Mouse (Mus musculus) spleen, embryonic (tissue): ENCODE results near the gene Gm10642.

ENCODE experiments used
- CTCF ChIA-PET: fragments of 350-600 bp; sonication (Branson Sonifier 250); formaldehyde crosslinking; loops from one replicate; lab custom pipeline; 2022; lab: Charles Lee

Gm10642 gene

DNA sequence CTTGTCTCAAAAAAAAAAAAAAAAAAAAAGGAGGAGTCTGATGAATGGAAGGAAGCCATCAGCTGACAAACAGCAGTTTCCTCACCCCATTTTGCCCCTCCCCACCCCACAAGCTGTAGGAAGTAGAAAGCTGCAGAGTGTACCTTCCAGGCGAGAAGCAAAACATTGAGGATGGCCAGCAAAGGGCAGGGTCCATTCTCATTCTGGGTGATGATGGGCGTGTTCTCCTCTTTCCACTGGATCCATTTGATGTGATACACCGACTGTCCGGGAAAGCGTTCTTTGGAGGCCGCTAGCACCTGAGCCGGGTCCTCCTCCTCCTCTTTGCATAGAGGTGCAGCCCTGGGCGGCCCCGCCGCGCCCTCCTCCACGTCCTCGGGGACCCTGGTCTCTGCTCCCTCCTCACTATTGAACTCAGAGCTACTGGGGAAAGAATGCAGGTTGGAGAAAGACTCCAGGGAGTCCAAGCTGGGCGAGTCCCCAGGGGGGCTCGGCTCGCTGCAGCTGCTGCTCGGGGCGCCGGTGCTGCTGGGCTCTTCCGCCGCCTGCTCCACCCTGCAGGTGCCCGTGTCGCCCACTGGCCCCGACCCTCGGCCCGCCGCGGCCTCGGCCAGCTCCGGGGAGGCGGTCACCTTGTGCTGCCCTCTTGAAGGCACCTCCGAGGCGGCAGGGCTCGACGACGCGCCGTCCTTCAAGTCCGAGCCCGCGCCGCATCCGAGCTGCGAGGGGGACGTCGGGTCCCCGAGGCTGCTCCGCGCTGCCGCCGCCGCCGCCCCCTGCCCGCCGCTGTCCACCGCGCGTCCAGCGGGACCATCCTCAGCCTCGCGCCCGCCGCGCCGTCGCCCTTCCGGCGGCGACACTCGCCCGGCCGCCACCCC lies at the start of gene Gm10642:
Gm10642 (plus strand) TSS at position 122 of the 878 bp plus-strand sequence.
- CTCF ChIA-PET: interaction anchor here (0.6 to 0.7 kb wide), 3 partner anchors 105 to 471 kb away, joined by 3 to 8 read pairs (median 3); no protein-coding TSS in a partner anchor

DNA sequence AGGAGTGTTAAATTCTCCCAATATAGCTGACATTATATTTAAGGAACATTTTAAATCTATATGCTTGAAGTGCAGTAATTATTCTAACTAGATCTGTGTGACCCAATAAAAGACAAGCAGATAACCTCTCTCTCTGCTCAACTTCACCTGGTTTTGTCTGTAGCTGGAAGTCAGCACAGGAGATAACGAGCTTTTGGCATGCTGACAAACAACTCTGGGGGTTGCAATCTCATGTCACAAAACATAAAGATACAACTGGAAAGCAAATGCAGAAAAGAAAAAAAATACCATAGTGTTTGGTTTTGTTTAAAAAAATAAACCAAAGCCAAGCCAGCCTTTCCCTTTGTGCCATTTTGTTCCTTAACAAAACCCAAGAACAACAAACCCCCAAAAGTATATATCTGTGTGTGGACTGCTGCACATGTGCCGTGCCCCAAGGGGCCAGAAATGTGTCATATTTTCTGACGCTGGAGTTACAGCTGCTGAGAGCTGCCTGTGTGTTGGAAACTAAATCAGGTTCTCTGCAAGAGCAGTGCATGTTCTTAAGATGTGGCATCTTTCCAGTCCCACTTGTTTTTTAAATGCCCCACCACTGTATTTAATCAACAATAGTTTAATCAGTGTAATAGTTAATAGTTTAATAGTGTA lies 44.9 kb upstream of the Gm10642 start:
- CTCF ChIA-PET: no interaction called here

DNA sequence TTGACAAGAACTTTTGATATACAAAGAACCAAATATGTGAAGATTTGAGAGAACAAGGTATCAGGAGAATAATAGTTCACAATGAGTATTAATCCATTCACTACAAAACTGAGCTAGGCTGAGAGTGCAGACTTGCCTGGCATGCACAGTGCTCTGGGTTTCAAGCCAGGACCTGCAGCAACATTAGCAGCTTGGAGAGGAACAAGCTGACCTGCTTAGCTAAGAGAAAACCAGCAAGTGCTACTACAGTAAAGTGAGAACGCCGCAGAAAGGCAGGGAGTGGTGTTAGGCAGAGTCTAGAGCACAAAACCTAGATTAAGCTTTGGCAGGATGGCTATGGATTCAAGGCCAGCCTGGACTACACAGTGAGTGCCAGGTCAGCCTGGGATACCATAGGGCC lies 26.3 kb upstream of the Gm10642 start:
- CTCF ChIA-PET: no interaction called here

DNA sequence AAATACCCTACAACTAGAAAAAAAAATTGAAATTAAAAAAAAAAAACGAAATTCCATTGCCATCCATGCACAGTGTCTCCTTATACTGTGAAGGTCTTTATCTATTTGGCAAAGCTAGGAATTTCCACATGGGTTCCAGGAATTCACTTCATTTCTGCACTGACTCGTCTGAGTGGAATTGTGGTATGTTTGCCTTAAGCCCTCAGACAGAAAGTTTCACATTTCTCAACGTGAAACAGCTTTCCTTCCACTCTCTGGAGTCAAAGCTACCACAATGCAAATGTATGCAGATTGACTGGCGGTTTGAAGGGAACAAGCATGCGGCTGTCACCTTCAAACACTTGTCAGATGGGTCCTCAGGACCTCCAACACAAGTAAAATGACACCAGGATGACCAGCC lies 24.4 kb upstream of the Gm10642 start:
- CTCF ChIA-PET: interaction anchor here (0.8 kb wide), 1 partner anchor 130 kb away, joined by 5 read pairs; no protein-coding TSS in a partner anchor

DNA sequence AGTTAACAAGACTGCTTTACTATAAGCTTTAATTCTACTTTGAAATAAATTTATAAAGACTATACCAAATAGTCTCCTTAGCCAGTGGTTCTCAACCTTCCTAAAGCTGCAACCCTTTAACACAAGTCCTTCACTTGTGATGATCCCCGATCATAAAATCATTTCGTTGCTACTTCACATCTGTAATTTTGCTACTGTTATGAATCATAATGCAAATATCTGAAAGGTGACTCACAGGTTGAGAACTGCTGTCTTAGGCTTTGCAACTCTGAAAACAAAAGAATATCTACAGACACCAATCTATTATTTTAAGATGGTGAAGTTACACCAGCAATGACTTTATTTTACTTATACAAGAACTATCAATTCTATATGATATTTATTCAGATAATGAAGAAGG lies 19.3 kb upstream of the Gm10642 start:
- CTCF ChIA-PET: no interaction called here

DNA sequence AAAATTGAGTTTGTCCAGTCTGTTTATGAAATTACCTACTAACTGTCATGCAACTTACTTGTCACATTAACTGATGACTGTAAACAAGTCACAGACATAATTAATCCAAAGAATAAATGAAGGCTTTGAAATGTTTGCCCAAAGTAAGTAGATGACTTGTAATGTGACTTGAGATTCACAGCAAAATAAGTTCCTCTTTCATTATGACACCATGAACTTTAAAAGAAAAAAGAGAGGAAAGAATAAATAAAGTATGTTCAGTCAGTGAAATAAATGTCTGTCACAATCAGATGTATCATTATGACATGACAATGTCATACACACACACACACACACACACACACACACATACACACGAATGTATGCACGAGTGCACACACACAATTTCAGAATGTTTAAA lies 5.8 kb upstream of the Gm10642 start:
- CTCF ChIA-PET: no interaction called here

DNA sequence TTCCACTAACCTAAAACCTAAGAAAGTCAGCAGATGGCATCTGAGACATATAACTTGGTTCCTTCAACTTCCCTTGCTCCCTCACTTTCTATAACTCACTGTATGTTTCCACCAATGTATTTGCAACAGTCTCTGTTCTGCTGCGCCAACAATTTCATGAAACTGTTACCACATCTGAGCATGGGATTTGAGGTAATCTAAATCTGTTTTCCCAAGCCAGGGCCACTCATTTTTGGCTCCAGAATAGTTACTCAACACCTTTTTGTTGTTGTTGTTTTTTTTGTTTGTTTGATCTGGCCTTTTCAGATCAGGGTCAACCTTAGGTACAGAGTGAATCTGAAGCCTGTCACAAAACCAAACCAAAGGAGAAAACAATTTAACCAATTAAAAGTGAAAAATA lies 5.1 kb upstream of the Gm10642 start:
- CTCF ChIA-PET: no interaction called here

DNA sequence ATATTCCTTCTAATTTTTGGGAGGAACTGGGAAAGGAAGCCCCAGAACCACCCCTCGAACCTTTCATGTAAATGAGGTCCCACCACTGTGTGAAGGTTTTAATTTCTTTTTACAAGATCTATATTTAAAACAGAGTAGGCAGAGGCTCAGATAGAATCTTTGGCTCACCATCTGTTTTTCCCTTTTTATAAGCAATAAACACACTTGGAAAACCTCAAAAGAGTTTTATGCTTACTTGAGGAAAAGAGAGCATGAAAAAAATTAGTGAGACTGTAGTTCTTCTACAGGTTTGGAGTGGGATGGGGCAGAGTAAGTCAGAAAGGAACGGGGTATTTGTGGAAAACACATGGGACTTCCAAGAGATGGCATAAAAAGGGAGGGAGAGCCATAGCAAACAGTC lies 3.8 kb upstream of the Gm10642 start:
- CTCF ChIA-PET: no interaction called here

DNA sequence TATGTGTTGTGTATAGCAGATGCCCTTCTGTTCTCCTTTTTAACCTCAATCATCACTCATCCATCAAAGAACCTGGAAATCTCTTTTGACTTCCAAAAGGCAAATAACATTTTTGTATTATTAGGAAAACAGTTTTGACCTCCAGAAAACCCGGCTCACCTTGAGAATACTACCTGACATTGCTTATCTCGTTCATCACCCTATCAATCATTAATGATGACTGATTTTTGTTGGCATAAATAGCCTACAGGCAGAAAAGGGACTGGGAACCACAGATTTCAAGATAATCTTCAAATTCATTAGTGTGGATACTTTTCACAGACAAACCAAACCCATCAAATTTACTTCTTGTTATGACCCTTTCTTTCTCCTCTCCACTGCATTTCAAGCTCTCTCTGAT lies 2.2 kb upstream of the Gm10642 start:
- CTCF ChIA-PET: interaction anchor here (0.6 kb wide), 1 partner anchor 107 kb away, joined by 6 read pairs; no protein-coding TSS in a partner anchor

DNA sequence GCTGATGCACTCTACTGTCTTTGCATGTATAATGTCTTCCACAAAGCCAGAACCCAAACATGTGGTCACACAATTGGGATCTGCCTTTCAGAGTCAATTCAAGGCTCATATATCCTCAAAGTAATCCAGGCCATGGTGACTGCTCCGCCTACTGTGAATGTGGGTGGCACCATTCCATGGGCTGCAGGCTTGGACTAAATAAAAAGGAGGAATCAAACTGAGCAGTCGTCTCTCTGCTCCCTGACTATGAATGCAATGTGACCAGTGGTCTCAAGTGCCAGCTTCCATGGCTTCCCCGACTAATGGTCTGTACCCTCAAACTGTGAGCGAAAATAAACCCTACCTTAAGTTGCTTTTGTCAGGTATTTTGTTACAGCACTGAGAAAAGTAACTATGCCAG lies 1.6 kb upstream of the Gm10642 start:
- CTCF ChIA-PET: no interaction called here

DNA sequence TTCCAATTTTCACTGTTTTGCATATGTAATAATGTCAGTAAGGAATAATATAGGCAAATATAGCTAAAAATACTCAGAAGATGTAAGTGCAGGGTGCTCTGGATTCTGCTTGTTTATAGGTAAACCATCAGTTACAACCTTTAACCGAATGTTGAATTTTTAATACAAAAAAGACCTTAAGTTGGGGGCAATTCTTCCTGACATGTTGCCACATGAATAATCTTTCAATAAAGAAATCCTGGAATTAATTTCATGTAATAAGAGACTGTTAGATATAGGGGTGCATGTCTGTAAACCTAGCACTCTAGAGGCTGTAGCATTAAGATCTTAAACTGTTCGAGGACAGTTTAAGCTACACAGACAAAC lies 304 bp upstream of the Gm10642 start:
- CTCF ChIA-PET: interaction anchor here (0.6 to 0.7 kb wide), 2 partner anchors 105 to 471 kb away, joined by 3 to 8 read pairs; no protein-coding TSS in a partner anchor

DNA sequence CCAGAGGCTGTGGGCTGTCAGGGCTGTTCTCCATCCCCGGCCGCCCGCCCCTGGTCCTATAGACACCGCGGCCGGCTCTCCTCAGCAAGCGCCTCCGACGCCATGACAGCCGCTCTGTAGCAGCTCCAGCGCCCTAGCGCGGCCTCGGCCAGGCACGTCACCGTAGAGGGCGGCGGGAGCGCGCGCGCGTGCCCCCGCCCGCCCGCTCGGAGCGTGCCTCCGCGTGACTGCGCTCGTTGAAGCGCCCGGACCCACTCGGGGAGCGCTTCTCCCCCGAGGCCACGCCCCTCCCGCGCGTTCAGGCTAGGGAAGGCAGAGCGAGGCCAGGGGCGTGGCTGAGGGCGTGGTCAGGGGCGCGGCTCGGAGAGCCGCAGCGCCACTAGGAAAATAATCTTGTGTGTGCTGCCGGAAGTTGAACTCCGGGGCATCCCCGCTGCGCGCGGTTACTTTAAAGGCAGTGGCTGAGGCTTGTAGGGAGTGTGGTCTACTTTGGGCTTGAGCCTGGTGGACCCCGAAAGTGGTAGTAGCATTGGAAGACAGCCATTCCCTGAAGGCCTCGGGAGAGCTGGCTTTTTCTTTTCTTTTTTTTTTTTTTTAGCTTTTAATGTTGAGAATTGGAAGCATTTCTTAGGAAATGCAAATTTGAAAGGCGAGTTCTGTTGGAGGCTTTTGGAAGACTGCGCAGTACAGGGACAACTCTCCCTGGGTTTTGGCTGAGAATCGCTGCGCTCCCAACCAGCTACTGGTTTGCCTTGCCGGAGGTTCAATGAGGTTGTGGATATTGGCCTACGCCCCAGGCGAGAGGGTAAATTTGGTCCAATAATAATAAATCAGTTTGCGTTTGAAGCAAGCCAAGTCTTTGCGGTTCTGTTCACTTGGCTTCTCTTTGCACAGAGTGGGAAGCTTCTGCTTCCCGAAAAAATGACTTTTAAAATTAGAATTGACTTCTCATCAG lies 1.2 kb downstream of the Gm10642 start, which contains the start of gene Mindy2:
Mindy2 (minus strand) TSS at position 162 of the 955 bp plus-strand sequence.
- CTCF ChIA-PET: interaction anchor here (0.6 kb wide), 1 partner anchor 376 kb away, joined by 3 read pairs; no protein-coding TSS in a partner anchor

DNA sequence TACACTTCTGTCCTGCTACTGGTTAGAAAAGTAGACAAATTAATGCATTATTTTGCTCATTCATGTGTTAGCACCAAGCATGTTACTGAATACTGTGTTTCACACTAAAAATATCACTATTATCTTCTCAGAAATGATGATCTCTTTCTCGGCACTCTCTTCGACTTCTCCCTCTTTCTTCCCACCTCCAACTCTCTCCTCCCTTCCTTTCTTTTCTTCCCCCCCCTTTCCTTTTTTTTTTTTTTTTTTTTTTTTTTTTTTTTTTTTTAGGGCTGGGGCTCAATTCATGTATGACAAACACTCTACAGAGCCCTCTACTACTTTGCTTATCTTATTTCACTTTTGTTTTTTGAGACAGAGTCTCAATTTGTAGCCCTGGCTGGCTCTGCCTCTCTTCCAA lies 2.2 kb downstream of the Gm10642 start:
- CTCF ChIA-PET: no interaction called here

DNA sequence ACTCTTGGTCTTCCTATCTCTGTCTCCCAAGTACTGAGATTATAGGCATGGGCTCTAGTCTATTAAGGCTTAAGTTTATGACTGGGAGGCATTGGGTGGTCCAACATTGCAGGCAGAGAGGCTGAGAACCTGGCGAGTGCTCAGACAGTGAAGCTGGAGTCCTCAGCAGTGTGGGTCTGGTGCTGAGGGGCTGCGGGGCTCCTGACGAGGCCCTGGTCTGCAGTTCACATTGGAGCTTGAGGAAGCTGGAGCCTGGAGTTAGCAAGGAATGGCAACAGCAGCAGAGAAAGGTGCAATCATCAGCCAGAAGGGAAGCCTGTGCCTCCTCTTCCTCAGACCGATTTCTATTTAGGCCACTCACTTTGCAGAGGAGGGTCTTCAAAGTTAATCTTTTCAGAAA lies 8.8 kb downstream of the Gm10642 start:
- CTCF ChIA-PET: no interaction called here

DNA sequence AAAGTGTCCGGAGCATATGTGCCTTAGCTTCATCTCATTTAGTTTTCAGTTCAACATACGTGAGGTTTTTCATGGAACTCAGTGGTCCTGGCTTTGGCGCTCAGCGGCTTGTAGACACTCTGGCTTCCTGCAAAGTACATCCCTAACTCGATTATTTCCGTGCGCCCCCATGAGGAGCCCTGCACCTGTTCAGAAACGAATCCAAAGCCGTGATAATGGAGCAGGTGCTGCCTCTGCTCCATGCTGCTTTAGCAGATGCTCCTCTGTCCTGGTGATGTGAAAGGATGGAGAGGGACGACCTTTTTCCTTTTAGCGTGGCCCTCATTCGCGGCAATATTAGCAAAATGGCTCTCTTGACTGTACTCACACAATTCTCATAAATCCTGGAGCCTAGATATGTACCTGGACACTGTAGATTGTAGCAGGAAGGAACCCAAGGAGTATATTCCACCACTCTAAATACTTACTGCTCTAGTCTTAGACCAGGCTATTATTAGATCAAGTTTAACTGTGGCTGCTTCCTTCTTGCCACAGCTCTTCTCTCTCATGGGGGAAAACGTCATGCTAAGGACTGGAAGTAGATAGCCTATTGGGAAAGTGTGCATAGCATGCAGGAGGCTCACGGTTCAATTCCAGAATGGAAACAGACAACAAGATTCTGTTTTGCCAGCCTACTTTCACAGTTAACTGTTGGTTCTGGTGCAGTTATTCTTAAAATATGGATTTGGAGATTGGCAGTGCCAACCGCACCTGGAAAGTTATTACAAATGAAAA lies 9.5 kb downstream of the Gm10642 start:
- CTCF ChIA-PET: no interaction called here

DNA sequence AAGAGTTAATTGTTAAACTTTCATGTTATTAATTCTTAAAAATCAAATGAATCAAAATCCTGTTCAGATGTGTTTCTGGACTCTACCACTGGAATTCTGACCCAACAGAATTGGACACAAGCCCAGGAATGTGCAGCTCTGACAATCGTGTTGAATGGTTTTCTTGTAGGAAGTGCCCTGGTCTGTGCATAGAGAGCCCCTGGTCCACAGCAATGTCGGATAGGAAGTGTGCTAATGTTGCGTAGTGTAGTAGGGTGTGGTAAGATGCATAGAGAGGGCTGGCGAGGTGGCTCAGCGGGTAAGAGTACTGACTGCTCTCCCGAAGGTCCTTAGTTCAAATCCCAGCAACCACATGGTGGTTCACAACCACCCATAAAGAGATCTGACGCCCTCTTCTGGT lies 10.8 kb downstream of the Gm10642 start:
- CTCF ChIA-PET: no interaction called here

DNA sequence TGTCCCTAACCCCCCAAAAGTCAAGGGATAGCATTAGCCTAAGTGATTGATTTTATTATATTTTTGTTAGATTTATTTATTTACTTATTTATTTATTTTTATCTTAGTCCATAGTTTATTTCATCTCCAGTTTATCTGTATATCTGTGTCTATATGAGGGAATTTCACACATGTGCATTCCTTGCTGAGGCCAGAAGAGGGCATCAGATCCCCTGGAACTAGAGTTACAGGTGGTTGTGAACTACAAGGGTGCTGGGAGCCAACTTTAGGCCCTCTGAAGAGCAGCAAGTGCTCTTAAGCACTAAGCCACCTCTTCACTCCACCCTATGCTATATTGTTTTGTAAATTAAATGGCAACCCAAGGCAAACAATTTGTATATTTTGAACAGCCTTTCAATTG lies 12.0 kb downstream of the Gm10642 start:
- CTCF ChIA-PET: interaction anchor here (1.6 kb wide), 1 partner anchor 260 kb away, joined by 4 read pairs; no protein-coding TSS in a partner anchor

DNA sequence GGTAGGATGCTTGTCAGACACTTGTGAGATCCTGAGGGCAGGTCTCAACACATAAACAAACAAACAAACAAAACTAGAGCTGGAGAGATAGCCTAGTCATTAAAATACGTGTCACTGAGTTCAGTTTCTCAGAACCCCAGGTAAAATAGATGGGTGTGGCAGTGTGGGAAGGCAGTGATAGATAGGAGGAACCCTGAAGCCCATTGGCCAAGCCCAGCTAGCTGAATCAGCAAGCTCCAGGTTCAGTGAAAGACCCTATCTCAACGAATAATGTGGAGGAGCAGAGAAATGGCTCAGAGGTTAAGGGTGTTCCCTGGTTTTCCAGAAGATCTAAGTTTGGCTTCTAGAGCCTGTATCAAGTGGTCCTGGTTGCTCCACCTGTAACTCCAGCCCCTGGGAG lies 13.1 kb downstream of the Gm10642 start:
- CTCF ChIA-PET: interaction anchor here (0.6 to 1.6 kb wide), 3 partner anchors 144 to 292 kb away, joined by 3 to 5 read pairs (median 4); no protein-coding TSS in a partner anchor

DNA sequence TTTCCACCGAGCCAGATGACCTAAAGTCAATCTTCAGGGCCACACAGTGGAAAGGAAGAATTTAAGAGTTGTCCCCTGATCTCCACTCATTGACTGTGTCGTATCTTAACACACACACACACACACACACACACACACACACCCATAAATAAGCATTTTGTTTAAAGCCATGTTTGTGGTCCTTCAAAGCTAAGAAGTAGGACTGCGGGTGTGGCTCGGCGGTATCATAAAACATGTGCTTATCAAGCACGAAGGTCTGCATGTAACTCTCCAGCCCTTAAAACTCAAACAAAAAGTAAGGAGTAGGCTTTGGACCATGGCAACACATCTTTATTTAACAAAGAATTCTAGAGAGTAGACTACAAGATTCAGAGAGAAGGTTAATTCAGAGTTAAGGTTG lies 14.3 kb downstream of the Gm10642 start:
- CTCF ChIA-PET: no interaction called here

DNA sequence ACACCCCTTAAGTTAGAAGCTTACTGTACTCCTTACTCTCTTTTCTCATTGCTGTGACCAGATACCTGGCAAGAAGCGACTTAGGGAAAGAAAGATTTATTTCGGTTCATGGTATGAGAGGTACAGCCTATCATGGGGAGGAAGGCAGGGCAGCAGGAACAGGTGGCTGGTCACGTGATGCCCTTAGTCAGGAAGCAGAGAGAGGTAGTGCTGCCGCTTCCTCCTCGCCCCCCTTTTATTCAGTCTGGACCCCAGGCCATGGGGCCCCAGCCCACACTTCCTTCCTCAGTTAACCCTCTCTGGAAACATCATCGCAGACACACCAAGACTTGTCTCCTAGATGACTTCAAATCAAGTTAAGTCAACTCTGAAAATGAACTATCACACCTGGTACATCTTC lies 15.2 kb downstream of the Gm10642 start:
- CTCF ChIA-PET: no interaction called here
